Mouse (Mus musculus): ENCODE results near the gene Stx8. TPM values are rescaled to one million over a fixed set of nuclear protein-coding genes. Genes with fewer than 3 reads are reported as not detected.

Gene Stx8
- polyA plus RNA-seq, 1 experiment from 2014 or later, result 68.5 TPM

GRCm38 (mm10) chr11:68035303-68035891 lies 69.4 kb downstream of the Stx8 start:
- ATAC-seq (ENCODE audit: low read depth), result no peak
- no peaks in the 10 kb centered on the region for H3K9me3 ChIP-seq (ENCODE audit: control insufficient read depth, low read length)
- 91% methylated on average over 4 of the region's 4 CpGs for WGBS

GRCm38 (mm10) chr11:68036133-68036959 lies 70.4 kb downstream of the Stx8 start:
- 0 out of 2 replicates have a peak, but pooled peaks cover 3% of the 10 kb centered on the region for H3K4me1 ChIP-seq (ENCODE audit: control insufficient read depth, insufficient read depth, low read length)
- H3K4me3 ChIP-seq (ENCODE audit: low read depth, low read length), result no peak overlapping the region
- WGBS, result 66% methylated on average over 20 of the region's 20 CpGs
- ATAC-seq (ENCODE audit: low read depth), result peak; percentile 56; the same call in 1 of the 2 replicates
- no peak overlapping the region for H3K9ac ChIP-seq (replicated peaks; ENCODE audit: low read depth, low read length)
- H3K4me2 ChIP-seq (ENCODE audit: low read depth, low read length), result no peak overlapping the region
- H3K9me3 ChIP-seq (ENCODE audit: control insufficient read depth, low read length), result no peaks in the 10 kb centered on the region
- H3K27me3 ChIP-seq (ENCODE audit: control insufficient read depth, insufficient read depth, low read length), result no peaks in the 10 kb centered on the region
- no peaks in the 10 kb centered on the region for H3K36me3 ChIP-seq (ENCODE audit: control insufficient read depth, insufficient read depth, low read length)
- H3K27ac ChIP-seq (ENCODE audit: low read depth, low read length), result no peak overlapping the region

More at GRCm38 (mm10) chr11:68035303-68035891, 69.4 kb downstream of the Stx8 start:
- Histone ChIP-seq H3K27me3 (ENCODE audit: control insufficient read depth, insufficient read depth, low read length) (no peaks in the 10 kb centered on the region), H3K4me2 (ENCODE audit: low read depth, low read length) (no peak overlapping the region), H3K27ac (ENCODE audit: low read depth, low read length) (no peak overlapping the region), H3K9ac (replicated peaks; ENCODE audit: low read depth, low read length) (no peak overlapping the region), H3K4me1 (ENCODE audit: control insufficient read depth, insufficient read depth, low read length) (0 out of 2 replicates have a peak, but pooled peaks cover 3% of the 10 kb centered on the region), H3K36me3 (ENCODE audit: control insufficient read depth, insufficient read depth, low read length) (no peaks in the 10 kb centered on the region), H3K4me3 (ENCODE audit: low read depth, low read length) (no peak overlapping the region)

- H3K9me3 ChIP-seq (ENCODE audit: control insufficient read depth, low read length), result no peaks in the 10 kb centered on the region
- WGBS, result 51% methylated on average over 9 of the region's 9 CpGs
- H3K9ac ChIP-seq (replicated peaks; ENCODE audit: low read depth, low read length), result no peak overlapping the region
- no peak overlapping the region for H3K4me2 ChIP-seq (ENCODE audit: low read depth, low read length)
- no peaks in the 10 kb centered on the region for H3K36me3 ChIP-seq (ENCODE audit: control insufficient read depth, insufficient read depth, low read length)
- no peak overlapping the region for H3K27ac ChIP-seq (ENCODE audit: low read depth, low read length)
- H3K4me3 ChIP-seq (ENCODE audit: low read depth, low read length), result no peak overlapping the region
- no peak for ATAC-seq (ENCODE audit: low read depth)
- H3K4me1 ChIP-seq (ENCODE audit: control insufficient read depth, insufficient read depth, low read length), result 0 out of 2 replicates have a peak, but pooled peaks cover 3% of the 10 kb centered on the region
- no peaks in the 10 kb centered on the region for H3K27me3 ChIP-seq (ENCODE audit: control insufficient read depth, insufficient read depth, low read length)
Measured at GRCm38 (mm10) chr11:68037093-68037492, 71.1 kb downstream of the Stx8 start.

GRCm38 (mm10) chr11:68038101-68038500 lies 72.1 kb downstream of the Stx8 start:
- Histone ChIP-seq H3K9me3 (ENCODE audit: control insufficient read depth, low read length) (no peaks in the 10 kb centered on the region), H3K36me3 (ENCODE audit: control insufficient read depth, insufficient read depth, low read length) (no peaks in the 10 kb centered on the region), H3K4me2 (ENCODE audit: low read depth, low read length) (no peak overlapping the region), H3K4me1 (ENCODE audit: control insufficient read depth, insufficient read depth, low read length) (0 out of 2 replicates have a peak, but pooled peaks cover 3% of the 10 kb centered on the region), H3K9ac (replicated peaks; ENCODE audit: low read depth, low read length) (no peak overlapping the region), H3K4me3 (ENCODE audit: low read depth, low read length) (no peak overlapping the region), H3K27me3 (ENCODE audit: control insufficient read depth, insufficient read depth, low read length) (no peaks in the 10 kb centered on the region), H3K27ac (ENCODE audit: low read depth, low read length) (no peak overlapping the region)
- 86% methylated on average over 2 of the region's 2 CpGs for WGBS
- no peak for ATAC-seq (ENCODE audit: low read depth)

GRCm38 (mm10) chr11:68044181-68044580 lies 78.2 kb downstream of the Stx8 start:
- no peaks in the 10 kb centered on the region for H3K9me3 ChIP-seq (ENCODE audit: control insufficient read depth, low read length)
- H3K27me3 ChIP-seq (ENCODE audit: control insufficient read depth, insufficient read depth, low read length), result no peaks in the 10 kb centered on the region
- no peak overlapping the region for H3K4me3 ChIP-seq (ENCODE audit: low read depth, low read length)
- H3K4me1 ChIP-seq (ENCODE audit: control insufficient read depth, insufficient read depth, low read length), result 0 out of 2 replicates have a peak, but pooled peaks cover 3% of the 10 kb centered on the region
- no peaks in the 10 kb centered on the region for H3K36me3 ChIP-seq (ENCODE audit: control insufficient read depth, insufficient read depth, low read length)
- WGBS, result 19% methylated on average over 11 of the region's 11 CpGs
- H3K27ac ChIP-seq (ENCODE audit: low read depth, low read length), result no peak overlapping the region
- H3K4me2 ChIP-seq (ENCODE audit: low read depth, low read length), result no peak overlapping the region
- H3K9ac ChIP-seq (replicated peaks; ENCODE audit: low read depth, low read length), result no peak overlapping the region
- no peak for ATAC-seq (ENCODE audit: low read depth)

GRCm38 (mm10) chr11:68046916-68047315 lies 80.9 kb downstream of the Stx8 start:
- ATAC-seq (ENCODE audit: low read depth), result no peak
- WGBS, result 55% methylated on average over 3 of the region's 3 CpGs
- H3K4me1 ChIP-seq (ENCODE audit: control insufficient read depth, insufficient read depth, low read length), result 0 out of 2 replicates have a peak, but pooled peaks cover 3% of the 10 kb centered on the region

GRCm38 (mm10) chr11:68049261-68050165 lies 83.5 kb downstream of the Stx8 start:
- peak; percentile 49; the same call in 1 of the 2 replicates for ATAC-seq (ENCODE audit: low read depth)
- no peak overlapping the region for H3K27ac ChIP-seq (ENCODE audit: low read depth, low read length)

More at GRCm38 (mm10) chr11:68046916-68047315, 80.9 kb downstream of the Stx8 start:
- no peak overlapping the region for H3K9ac ChIP-seq (replicated peaks; ENCODE audit: low read depth, low read length)
- H3K27ac ChIP-seq (ENCODE audit: low read depth, low read length), result no peak overlapping the region
- no peak overlapping the region for H3K4me2 ChIP-seq (ENCODE audit: low read depth, low read length)
- H3K27me3 ChIP-seq (ENCODE audit: control insufficient read depth, insufficient read depth, low read length), result no peaks in the 10 kb centered on the region
- H3K9me3 ChIP-seq (ENCODE audit: control insufficient read depth, low read length), result no peaks in the 10 kb centered on the region
- no peak overlapping the region for H3K4me3 ChIP-seq (ENCODE audit: low read depth, low read length)
- H3K36me3 ChIP-seq (ENCODE audit: control insufficient read depth, insufficient read depth, low read length), result no peaks in the 10 kb centered on the region

GRCm38 (mm10) chr11:68050725-68051124 lies 84.7 kb downstream of the Stx8 start:
- Histone ChIP-seq H3K9ac (replicated peaks; ENCODE audit: low read depth, low read length) (no peak overlapping the region), H3K4me1 (ENCODE audit: control insufficient read depth, insufficient read depth, low read length) (no peaks in the 10 kb centered on the region), H3K27me3 (ENCODE audit: control insufficient read depth, insufficient read depth, low read length) (no peaks in the 10 kb centered on the region), H3K4me3 (ENCODE audit: low read depth, low read length) (no peak overlapping the region), H3K9me3 (ENCODE audit: control insufficient read depth, low read length) (no peaks in the 10 kb centered on the region), H3K4me2 (ENCODE audit: low read depth, low read length) (no peak overlapping the region), H3K27ac (ENCODE audit: low read depth, low read length) (no peak overlapping the region), H3K36me3 (ENCODE audit: control insufficient read depth, insufficient read depth, low read length) (no peaks in the 10 kb centered on the region)
- ATAC-seq (ENCODE audit: low read depth), result peak; percentile 63; the same call in 1 of the 2 replicates
- WGBS, result 7% methylated on average over 12 of the region's 12 CpGs

More at GRCm38 (mm10) chr11:68049261-68050165, 83.5 kb downstream of the Stx8 start:
- no peaks in the 10 kb centered on the region for H3K9me3 ChIP-seq (ENCODE audit: control insufficient read depth, low read length)
- H3K4me1 ChIP-seq (ENCODE audit: control insufficient read depth, insufficient read depth, low read length), result no peaks in the 10 kb centered on the region
- no peaks in the 10 kb centered on the region for H3K36me3 ChIP-seq (ENCODE audit: control insufficient read depth, insufficient read depth, low read length)
- no peaks in the 10 kb centered on the region for H3K27me3 ChIP-seq (ENCODE audit: control insufficient read depth, insufficient read depth, low read length)
- H3K4me2 ChIP-seq (ENCODE audit: low read depth, low read length), result no peak overlapping the region
- no peak overlapping the region for H3K4me3 ChIP-seq (ENCODE audit: low read depth, low read length)
- 30% methylated on average over 17 of the region's 17 CpGs for WGBS
- H3K9ac ChIP-seq (replicated peaks; ENCODE audit: low read depth, low read length), result no peak overlapping the region
